Mouse (Mus musculus) large intestine, adult 2 months (tissue): ENCODE measurements at regions not wholly inside any gene's neighbourhood (a gene's known extent, or its start where the extent isn't known, plus 50 kb on each side); places are given as distances from the start of the nearest gene placed in this dataset.

Experiments
- DNase-seq: peaks from one replicate; pipeline ENCODE4 v3.0.0-alpha.2; 2012; ENCODE audit warnings: low read depth, low spot score
- WGBS: fragments of 180-500 bp; shearing (Covaris S2); methylation state at CpG from one replicate; pipeline ENCODE4 v1.1.7; 2018; 5-methylcytosine and 5-hydroxymethylcytosine counted together

GRCm38 (mm10) chr6:98769999-98770398 is 427.4 kb upstream of the Gm765 start:
- WGBS = 38% methylated on average over 2 of the region's 2 CpGs
- no peak for DNase-seq

GRCm38 (mm10) chr6:98769322-98769721 is 426.8 kb upstream of the Gm765 start:
- DNase-seq = no peak
- WGBS = 82% methylated on average over 6 of the region's 6 CpGs

GRCm38 (mm10) chr6:98767858-98768336 is 425.3 kb upstream of the Gm765 start:
- DNase-seq = no peak
- 75% methylated on average over 7 of the region's 7 CpGs for WGBS

GRCm38 (mm10) chr6:98754487-98754886 is 411.9 kb upstream of the Gm765 start:
- no peak for DNase-seq
- WGBS = 88% methylated on average over 2 of the region's 2 CpGs

- WGBS = 30% methylated on average over 4 of the region's 4 CpGs
- no peak for DNase-seq
These were observed 406.1 kb upstream of the Gm765 start for GRCm38 (mm10) chr6:98748618-98749017.

- WGBS = 39% methylated on average over 8 of the region's 8 CpGs
- DNase-seq = no peak
These were observed 404.4 kb upstream of the Gm765 start for GRCm38 (mm10) chr6:98746976-98747375.

GRCm38 (mm10) chr6:98740447-98740846 is 397.9 kb upstream of the Gm765 start:
- 94% methylated on average over 2 of the region's 2 CpGs for WGBS
- no peak for DNase-seq

GRCm38 (mm10) chr6:98731010-98731530 is 388.5 kb upstream of the Gm765 start:
- DNase-seq = no peak

- WGBS = 49% methylated on average over 5 of the region's 5 CpGs
- DNase-seq = no peak
These were observed 384.1 kb upstream of the Gm765 start for GRCm38 (mm10) chr6:98726605-98727144.

- DNase-seq = no peak
- 33% methylated on average over 14 of the region's 14 CpGs for WGBS
These were observed 362.5 kb upstream of the Gm765 start for GRCm38 (mm10) chr6:98704887-98705622.

- 85% methylated on average over 7 of the region's 7 CpGs for WGBS
These were observed 355.0 kb upstream of the Gm765 start for GRCm38 (mm10) chr6:98697571-98697970.

GRCm38 (mm10) chr6:98693411-98693810 is 350.9 kb upstream of the Gm765 start:
- DNase-seq = no peak
- WGBS = 85% methylated on average over 8 of the region's 8 CpGs

More at GRCm38 (mm10) chr6:98697571-98697970, 355.0 kb upstream of the Gm765 start:
- no peak for DNase-seq

GRCm38 (mm10) chr6:98690133-98690532 is 347.6 kb upstream of the Gm765 start:
- 85% methylated on average over 9 of the region's 9 CpGs for WGBS
- no peak for DNase-seq

- DNase-seq = no peak
- WGBS = 77% methylated on average over 3 of the region's 3 CpGs
These were observed 346.8 kb upstream of the Gm765 start for GRCm38 (mm10) chr6:98689395-98689794.

GRCm38 (mm10) chr6:98688624-98689023 is 346.1 kb upstream of the Gm765 start:
- DNase-seq = no peak
- WGBS = 87% methylated on average over 2 of the region's 2 CpGs

- 42% methylated on average over 11 of the region's 11 CpGs for WGBS
- DNase-seq = no peak
These were observed 323.9 kb upstream of the Gm765 start for GRCm38 (mm10) chr6:98666388-98666989.

GRCm38 (mm10) chr6:98651827-98652226 is 309.3 kb upstream of the Gm765 start:
- WGBS = 84% methylated on average over 3 of the region's 3 CpGs
- DNase-seq = no peak

GRCm38 (mm10) chr6:98651315-98651714 is 308.8 kb upstream of the Gm765 start:
- no peak for DNase-seq

- no peak for DNase-seq
- 89% methylated on average over 5 of the region's 5 CpGs for WGBS
These were observed 297.8 kb upstream of the Gm765 start for GRCm38 (mm10) chr6:98640316-98640715.

- DNase-seq = no peak
- WGBS = 65% methylated on average over 6 of the region's 6 CpGs
These were observed 293.3 kb upstream of the Gm765 start for GRCm38 (mm10) chr6:98635816-98636215.
